Mouse (Mus musculus) embryonic facial prominence, embryonic 10.5 days (tissue): Measurements from ENCODE around the gene Gm4881. TPM values are rescaled to one million over a fixed set of nuclear protein-coding genes. Genes with fewer than 3 reads are reported as not detected.

Source experiments
- DNase-seq: peaks from one replicate; pipeline ENCODE4 v3.0.0-alpha.2; 2017; ENCODE audit warnings: low spot score
- H3K27ac ChIP-seq: fragments of 300-500 bp; sonication (generic); replicated peaks from 2 replicates; pipeline ENCODE4 v1.5.1; 2016; ENCODE audit warnings: mild to moderate bottlenecking
- H3K27me3 ChIP-seq: fragments of 300-500 bp; sonication (generic); replicated peaks from 2 replicates; pipeline ENCODE4 v1.6.1; 2016; ENCODE audit warnings: low read depth, mild to moderate bottlenecking; ENCODE audit not compliant: poor library complexity, severe bottlenecking
- H3K36me3 ChIP-seq: fragments of 300-500 bp; sonication (generic); replicated peaks from 2 replicates; pipeline ENCODE4 v1.6.1; 2016; ENCODE audit warnings: mild to moderate bottlenecking, moderate library complexity
- H3K4me1 ChIP-seq: fragments of 300-500 bp; sonication (generic); 2 replicates; pipeline ENCODE4 v1.6.1; 2016
- H3K4me3 ChIP-seq: fragments of 300-500 bp; sonication (generic); 2 replicates; pipeline ENCODE4 v1.5.1; 2016; ENCODE audit warnings: mild to moderate bottlenecking, moderate library complexity
- H3K9me3 ChIP-seq: fragments of 300-500 bp; sonication (generic); 2 replicates; pipeline ENCODE4 v1.6.1; 2016; ENCODE audit warnings: mild to moderate bottlenecking
- WGBS: fragments of 180-500 bp; shearing (Covaris S2); methylation state at CpG from one replicate; pipeline ENCODE4 v1.1.7; 2016; 5-methylcytosine and 5-hydroxymethylcytosine counted together
- polyA plus RNA-seq: library from polyadenylated mRNA; unstranded; fragments of >200 nt; fragmentation: Nextera tagmentation; extraction: Ambion mirVana; gene quantifications from 2 replicates; pipeline ENCODE4 v1.2.1, GENCODE M21; 2016

Gene Gm4881
- polyA plus RNA-seq, 1 experiment from 2014 or later = 0.17 TPM

GRCm38 (mm10) chr7:24971972-24972893 is 27.9 kb upstream of the Gm4881 start, which contains the start of gene Rabac1:
Gene Rabac1, minus strand, starts transcription at chr7:24972754.
- H3K4me3 ChIP-seq = peak within 1 kb of the TSS; percentile 64
- H3K27ac ChIP-seq = peak within 1 kb of the TSS; percentile 80
- H3K27me3 ChIP-seq = no peaks in the 10 kb centered on the region
- no peaks in the 10 kb centered on the region for H3K9me3 ChIP-seq
- peaks cover 10% of the 10 kb centered on the region for H3K4me1 ChIP-seq
- WGBS = under 1% methylated on average over 45 of the region's 45 CpGs
- peak; percentile 87 for DNase-seq
- H3K36me3 ChIP-seq = no peaks in the 10 kb centered on the region

- Histone ChIP-seq H3K4me1 (peaks cover 10% of the 10 kb centered on the region), H3K27me3 (no peaks in the 10 kb centered on the region), H3K36me3 (no peaks in the 10 kb centered on the region), H3K27ac (peak overlapping the region; percentile 80; the same call in 1 of the 2 replicates), H3K9me3 (no peaks in the 10 kb centered on the region), H3K4me3 (peak overlapping the region; percentile 64)
- peak; percentile 74 for DNase-seq
- WGBS = 11% methylated on average over 19 of the region's 19 CpGs
Measured at GRCm38 (mm10) chr7:24971261-24971971, 27.1 kb upstream of the Gm4881 start.

DNA sequence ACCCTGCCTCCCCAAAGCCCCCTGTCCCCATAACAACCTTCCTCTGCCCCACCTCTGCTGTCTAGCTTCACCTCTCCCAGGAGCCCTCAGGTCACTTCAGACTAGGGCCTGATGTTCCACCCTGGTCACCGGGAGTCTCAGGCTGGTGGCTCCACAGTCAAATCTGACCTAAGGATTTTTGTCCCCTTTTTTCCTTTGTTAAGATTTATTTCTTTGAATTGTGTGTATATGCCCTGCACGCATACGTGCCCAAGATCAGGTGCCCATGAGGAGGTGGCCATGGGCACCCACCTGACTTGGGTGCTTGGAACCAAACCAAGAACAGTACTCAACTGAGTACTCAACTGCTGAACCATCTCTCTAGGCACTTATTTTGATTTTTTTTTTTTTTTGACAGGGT is 26.0 kb upstream of the Gm4881 start:
- Histone ChIP-seq H3K9me3 (no peaks in the 10 kb centered on the region), H3K4me1 (peaks cover 13% of the 10 kb centered on the region), H3K27ac (no peak overlapping the region), H3K4me3 (no peak overlapping the region), H3K27me3 (no peaks in the 10 kb centered on the region), H3K36me3 (no peaks in the 10 kb centered on the region)
- no peak for DNase-seq
- 98% methylated on average over 3 of the region's 3 CpGs for WGBS

DNA sequence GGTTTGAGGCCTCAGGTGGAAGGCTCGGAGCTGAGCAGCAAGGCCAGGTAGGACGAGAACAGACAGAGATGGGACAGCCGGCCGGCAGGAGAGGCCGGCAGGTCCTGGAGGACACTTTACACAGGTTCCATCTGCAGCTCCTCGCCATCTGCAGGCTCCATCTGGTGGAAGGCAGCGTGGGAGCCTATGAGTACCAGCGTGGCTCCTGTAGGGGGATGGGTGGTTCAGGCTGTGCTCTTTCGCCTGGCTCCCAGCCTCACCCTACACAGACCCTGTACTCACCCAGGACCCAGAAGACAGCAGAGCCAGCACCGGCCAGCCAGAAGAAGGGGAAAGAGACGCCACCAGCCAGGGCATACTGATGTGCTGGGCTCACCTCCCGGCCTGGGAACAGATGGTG is 25.5 kb upstream of the Gm4881 start:
- no peak overlapping the region for H3K27ac ChIP-seq
- whole genome bisulfite sequencing = 75% methylated on average over 12 of the region's 12 CpGs

DNA sequence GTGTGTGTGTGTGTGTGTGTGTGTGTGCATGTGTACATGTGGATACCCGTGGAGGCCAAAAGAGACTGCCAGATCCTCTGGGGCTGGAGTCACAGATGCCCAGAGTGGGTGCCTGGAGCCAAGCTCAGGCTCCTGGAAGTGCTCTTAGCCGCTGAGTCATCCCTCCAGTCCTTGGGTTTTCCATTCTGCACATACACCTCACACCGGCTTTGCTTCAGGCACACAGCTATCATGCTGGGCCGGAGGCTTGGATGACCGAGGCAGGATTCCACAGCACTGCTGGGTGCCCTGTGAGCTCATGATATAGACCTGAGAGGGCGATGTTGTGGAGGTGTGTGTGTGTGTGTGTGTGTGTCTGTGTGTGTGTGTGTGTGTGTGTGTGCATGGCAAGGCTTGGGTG is 24.2 kb upstream of the Gm4881 start:
- no peak for DNase-seq
- WGBS = 68% methylated on average over 6 of the region's 6 CpGs

More for the DNA sequence above, 25.5 kb upstream of the Gm4881 start:
- Histone ChIP-seq H3K4me1 (peaks cover 19% of the 10 kb centered on the region), H3K4me3 (no peak overlapping the region), H3K36me3 (no peaks in the 10 kb centered on the region), H3K27me3 (no peaks in the 10 kb centered on the region), H3K9me3 (no peaks in the 10 kb centered on the region)
- no peak for DNase-seq

DNA sequence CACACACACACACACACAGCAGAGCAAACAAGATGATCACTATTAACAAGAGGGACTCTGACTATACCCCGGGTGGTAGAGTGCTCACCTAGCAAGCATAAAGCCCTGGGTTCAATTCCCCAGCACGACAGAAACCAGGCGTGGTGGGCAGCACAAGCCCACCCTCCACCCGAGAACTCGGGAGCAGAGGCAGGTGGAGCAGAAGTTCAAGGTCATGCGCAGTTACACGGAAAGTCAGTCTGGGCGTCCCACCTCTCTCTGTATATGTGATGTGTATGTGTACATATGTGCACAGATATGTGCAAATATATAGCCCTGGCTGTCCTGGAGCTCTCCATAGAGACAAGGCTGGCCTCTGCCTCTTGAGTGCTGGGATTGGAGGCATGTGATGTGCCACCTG is 23.7 kb upstream of the Gm4881 start:
- H3K27ac ChIP-seq = no peak overlapping the region
- H3K9me3 ChIP-seq = no peaks in the 10 kb centered on the region
- peaks cover 26% of the 10 kb centered on the region for H3K4me1 ChIP-seq
- no peak for DNase-seq
- no peaks in the 10 kb centered on the region for H3K27me3 ChIP-seq
- H3K36me3 ChIP-seq = no peaks in the 10 kb centered on the region
- no peak overlapping the region for H3K4me3 ChIP-seq
- WGBS = 86% methylated on average over 8 of the region's 8 CpGs

More for the DNA sequence above, 24.2 kb upstream of the Gm4881 start:
- Histone ChIP-seq H3K27me3 (no peaks in the 10 kb centered on the region), H3K9me3 (no peaks in the 10 kb centered on the region), H3K4me3 (no peak overlapping the region), H3K36me3 (no peaks in the 10 kb centered on the region), H3K27ac (no peak overlapping the region), H3K4me1 (peaks cover 26% of the 10 kb centered on the region)

DNA sequence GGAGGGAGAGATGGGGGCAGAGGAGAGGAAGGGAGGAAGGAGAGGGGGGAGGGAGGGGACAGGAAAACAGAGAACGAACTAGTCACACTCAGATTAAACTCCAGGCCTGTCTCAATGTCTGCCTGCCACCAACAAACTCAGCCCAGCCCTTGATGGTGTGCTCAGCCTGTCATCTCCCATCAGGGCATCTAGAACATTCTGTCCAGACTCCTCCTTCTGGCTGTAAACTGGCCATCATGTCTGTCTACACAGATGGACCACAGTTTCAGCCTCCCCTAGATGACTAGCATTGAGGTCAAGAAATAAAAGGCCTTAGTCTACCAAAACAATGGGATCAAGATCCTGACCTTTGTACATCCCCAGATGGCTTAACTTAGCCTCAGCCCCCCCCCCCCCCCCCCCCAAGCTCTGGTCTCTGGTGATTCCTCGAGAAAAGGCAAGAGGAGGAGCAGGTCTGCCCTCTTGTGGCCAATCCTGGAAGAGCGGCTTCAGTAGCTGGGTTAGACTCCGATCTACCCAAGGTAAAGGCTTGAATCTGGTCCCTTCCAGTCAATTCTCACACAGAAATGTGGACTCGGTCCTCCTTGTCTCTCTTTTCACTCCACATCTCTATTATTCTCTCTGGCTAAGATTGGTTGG is 20.7 kb upstream of the Gm4881 start:
- peaks cover 16% of the 10 kb centered on the region for H3K4me1 ChIP-seq
- peak overlapping the region; percentile 36; the same call in 1 of the 2 replicates for H3K27ac ChIP-seq
- no peak overlapping the region for H3K4me3 ChIP-seq
- whole genome bisulfite sequencing = 7% methylated on average over 5 of the region's 5 CpGs
- H3K9me3 ChIP-seq = no peaks in the 10 kb centered on the region
- H3K36me3 ChIP-seq = no peaks in the 10 kb centered on the region
- peak; percentile 89 for DNase-seq
- H3K27me3 ChIP-seq = no peaks in the 10 kb centered on the region

DNA sequence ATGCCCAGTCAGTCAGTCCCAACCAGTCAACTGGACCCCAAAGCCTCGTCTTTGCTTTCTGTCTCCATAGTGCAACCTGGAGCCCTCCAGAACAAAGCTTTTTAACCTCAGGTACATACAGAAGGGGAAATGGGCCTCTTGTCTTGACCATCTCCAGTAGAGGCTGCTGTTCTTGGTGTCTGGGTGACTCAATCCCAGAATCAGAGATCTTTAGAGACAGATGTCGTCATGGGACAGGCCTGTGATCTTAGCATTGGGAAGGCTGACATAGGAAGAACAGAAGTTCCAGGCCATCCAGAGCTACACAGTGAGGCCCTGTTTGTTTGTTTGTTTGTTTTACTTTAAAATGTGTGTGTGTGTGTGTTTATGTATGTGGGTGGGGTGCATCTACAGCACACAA is 20.0 kb upstream of the Gm4881 start:
- Histone ChIP-seq H3K4me1 (peaks cover 16% of the 10 kb centered on the region), H3K36me3 (no peaks in the 10 kb centered on the region), H3K9me3 (no peaks in the 10 kb centered on the region), H3K27me3 (no peaks in the 10 kb centered on the region), H3K27ac (no peak overlapping the region), H3K4me3 (no peak overlapping the region)
- DNase-seq = no peak
- WGBS = 80% methylated on average over 2 of the region's 2 CpGs

- Histone ChIP-seq H3K4me1 (peaks cover 28% of the 10 kb centered on the region), H3K9me3 (no peaks in the 10 kb centered on the region), H3K27ac (no peak overlapping the region), H3K27me3 (peaks cover 73% of the 10 kb centered on the region), H3K36me3 (no peaks in the 10 kb centered on the region), H3K4me3 (peak overlapping the region; percentile 58)
- 2% methylated on average over 33 of the region's 33 CpGs for WGBS
- DNase-seq = no peak
Measured at GRCm38 (mm10) chr7:24955226-24955625, 10.9 kb upstream of the Gm4881 start.

DNA sequence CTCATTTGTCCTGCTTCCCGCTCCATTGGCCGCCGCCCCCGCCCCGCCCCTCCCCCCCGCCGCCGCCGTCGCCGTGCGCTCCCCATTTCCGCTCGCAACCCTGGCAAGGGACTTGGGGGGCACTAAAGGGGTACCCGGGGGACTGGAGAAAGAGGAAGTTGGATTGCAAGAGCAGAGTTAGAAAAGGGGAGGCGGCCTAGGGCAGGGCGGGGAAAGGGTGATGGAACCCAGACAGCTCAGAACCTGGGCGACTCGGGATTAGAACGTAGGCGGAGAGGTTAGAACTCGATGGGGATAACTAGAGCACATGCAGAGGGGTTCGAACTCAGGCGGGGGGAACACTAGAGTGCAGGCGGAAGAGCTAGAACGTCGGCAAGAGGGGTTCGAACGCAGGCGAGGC is 10.2 kb upstream of the Gm4881 start:
- Histone ChIP-seq H3K9me3 (no peaks in the 10 kb centered on the region), H3K27ac (peak overlapping the region; percentile 71), H3K4me1 (peaks cover 33% of the 10 kb centered on the region), H3K27me3 (peaks cover 81% of the 10 kb centered on the region), H3K36me3 (no peaks in the 10 kb centered on the region), H3K4me3 (peak overlapping the region; percentile 58)
- peak; percentile 45 for DNase-seq
- 1% methylated on average over 30 of the region's 30 CpGs for WGBS

- H3K4me1 ChIP-seq = peaks cover 36% of the 10 kb centered on the region
- no peak for DNase-seq
- peaks cover 86% of the 10 kb centered on the region for H3K27me3 ChIP-seq
- under 1% methylated on average over 24 of the region's 24 CpGs for WGBS
- H3K36me3 ChIP-seq = no peaks in the 10 kb centered on the region
- H3K4me3 ChIP-seq = peak overlapping the region; percentile 58
- H3K9me3 ChIP-seq = no peaks in the 10 kb centered on the region
- peak overlapping the region; percentile 71 for H3K27ac ChIP-seq
Measured at GRCm38 (mm10) chr7:24953966-24954365, 9.7 kb upstream of the Gm4881 start.

DNA sequence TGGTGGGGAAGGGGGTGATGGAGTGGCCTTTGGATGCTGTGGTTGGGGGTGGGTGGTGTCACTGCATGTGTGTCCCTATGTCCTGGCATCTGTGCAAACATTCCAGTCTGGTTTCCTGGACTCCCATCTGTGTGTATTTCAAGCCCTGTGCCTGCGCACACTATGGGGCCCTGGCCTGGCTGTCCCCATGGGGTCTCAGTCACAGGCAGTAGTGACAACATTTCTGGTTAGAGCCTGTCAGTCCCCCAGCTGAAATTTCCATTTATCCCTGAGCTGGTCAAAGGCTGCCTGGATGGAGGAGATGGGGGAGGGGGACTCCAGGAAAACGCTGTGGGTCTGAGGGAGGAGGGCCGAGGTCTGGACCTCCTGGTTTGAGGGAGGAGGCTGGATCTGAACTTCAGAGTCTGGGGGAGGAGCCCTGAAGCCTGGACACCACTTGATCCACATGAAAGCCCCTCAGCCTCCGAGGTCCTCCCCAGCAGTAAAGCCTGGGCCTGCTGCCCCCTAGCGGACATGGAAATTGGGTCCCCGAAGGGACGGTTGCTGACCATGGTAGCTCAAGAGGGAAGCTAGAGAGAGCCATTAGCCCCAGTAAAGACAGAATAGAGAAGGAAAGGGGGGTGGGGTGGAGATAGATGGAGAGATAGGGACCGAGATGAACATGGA is 5.8 kb upstream of the Gm4881 start:
- no peaks in the 10 kb centered on the region for H3K9me3 ChIP-seq
- H3K27ac ChIP-seq = no peak overlapping the region
- H3K36me3 ChIP-seq = no peaks in the 10 kb centered on the region
- DNase-seq = peak; percentile 89
- peaks cover 100% of the 10 kb centered on the region for H3K27me3 ChIP-seq
- under 1% methylated on average over 8 of the region's 8 CpGs for WGBS
- H3K4me1 ChIP-seq = peaks cover 39% of the 10 kb centered on the region
- H3K4me3 ChIP-seq = no peak overlapping the region; the same call in 1 of the 2 replicates
